Mouse (Mus musculus) myocyte (in vitro differentiated cells): Measurements from ENCODE around the gene Preb. TPM values are rescaled to one million over a fixed set of nuclear protein-coding genes. Genes with fewer than 3 reads are reported as not detected.

Experiments
- H3K27me3 ChIP-seq: one replicate; pipeline ENCODE4 v1.6.1; 2011; ENCODE audit not compliant: control insufficient read depth, insufficient read depth, insufficient read length
- H3K36me3 ChIP-seq: one replicate; pipeline ENCODE4 v1.6.1; 2011; ENCODE audit not compliant: control insufficient read depth, insufficient read depth
- H3K4me2 ChIP-seq: one replicate; pipeline ENCODE4 v1.6.1; 2011; ENCODE audit warnings: low read depth, control low read depth
- H3K4me3 ChIP-seq: one replicate; pipeline ENCODE4 v1.5.1; 2011; ENCODE audit warnings: mild to moderate bottlenecking, control low read depth, moderate library complexity
- H3K79me2 ChIP-seq: one replicate; pipeline ENCODE4 v1.6.1; 2011; ENCODE audit not compliant: control insufficient read depth, insufficient read depth
- H3ac ChIP-seq: one replicate; pipeline ENCODE4 v1.6.1; 2011; ENCODE audit not compliant: control insufficient read depth, insufficient read length
- CEBPB ChIP-seq: IDR thresholded peaks from 2 replicates; pipeline ENCODE4 v1.6.1; 2011; ENCODE audit warnings: mild to moderate bottlenecking, moderate library complexity; ENCODE audit not compliant: poor library complexity, insufficient read depth, severe bottlenecking
- E2F4 ChIP-seq: IDR thresholded peaks from one replicate; pipeline ENCODE4 v1.6.1; 2011; ENCODE audit warnings: mild to moderate bottlenecking, control low read depth, moderate library complexity; ENCODE audit not compliant: insufficient read depth
- MAX ChIP-seq: IDR thresholded peaks from one replicate; pipeline ENCODE4 v1.6.1; 2011; ENCODE audit warnings: low read depth, mild to moderate bottlenecking, control low read depth
- MYOD1 ChIP-seq, 3 experiments: IDR thresholded peaks; one replicate each; pipeline ENCODE4 v1.6.1; 2011; ENCODE audit warnings: control low read depth in 2 of 3, low read depth in 2 of 3, mild to moderate bottlenecking in 2 of 3, moderate library complexity in 1 of 3; ENCODE audit not compliant: insufficient read length in 2 of 3, control insufficient read depth in 1 of 3
- MYOG ChIP-seq, 3 experiments: IDR thresholded peaks; one replicate each; pipeline ENCODE4 v1.6.1; 2011; ENCODE audit warnings: control low read depth in 2 of 3, low read depth in 2 of 3, mild to moderate bottlenecking in 2 of 3; ENCODE audit not compliant: insufficient read length in 2 of 3, control insufficient read depth in 1 of 3, insufficient read depth in 1 of 3
- POLR2A ChIP-seq: IDR thresholded peaks from one replicate; pipeline ENCODE4 v1.6.1; 2011; ENCODE audit warnings: low read depth, mild to moderate bottlenecking, control low read depth, moderate library complexity; ENCODE audit not compliant: insufficient read length
- POLR2AphosphoS2 ChIP-seq: IDR thresholded peaks from one replicate; pipeline ENCODE4 v1.6.1; 2011; ENCODE audit warnings: low read depth, control low read depth; ENCODE audit not compliant: insufficient read length
- REST ChIP-seq: IDR thresholded peaks from one replicate; pipeline ENCODE4 v1.6.1; 2011; ENCODE audit warnings: mild to moderate bottlenecking, control low read depth, moderate library complexity; ENCODE audit not compliant: insufficient read depth, insufficient read length
- SRF ChIP-seq: IDR thresholded peaks from one replicate; pipeline ENCODE4 v1.6.1; 2011; ENCODE audit warnings: low read depth; ENCODE audit not compliant: control insufficient read depth, insufficient read length
- TCF12 ChIP-seq: IDR thresholded peaks from one replicate; pipeline ENCODE4 v1.6.1; 2011; ENCODE audit warnings: mild to moderate bottlenecking, control low read depth; ENCODE audit not compliant: poor library complexity, insufficient read depth, severe bottlenecking
- TCF3 ChIP-seq: IDR thresholded peaks from one replicate; pipeline ENCODE4 v1.6.1; 2011; ENCODE audit warnings: low read depth, control low read depth; ENCODE audit not compliant: insufficient read length
- USF1 ChIP-seq: IDR thresholded peaks from one replicate; pipeline ENCODE4 v1.6.1; 2011; ENCODE audit warnings: low read depth, mild to moderate bottlenecking, control low read depth, moderate library complexity
- polyA plus RNA-seq: library from polyadenylated mRNA; unstranded; fragments of >200 nt; fragmentation: generic; extraction: Trizol; gene quantifications from one replicate; pipeline ENCODE4 v1.2.1, GENCODE M21; 2012; ENCODE audit warnings: missing spikeins

Gene Preb
- polyA plus RNA-seq, 1 experiment, result 158 TPM

DNA sequence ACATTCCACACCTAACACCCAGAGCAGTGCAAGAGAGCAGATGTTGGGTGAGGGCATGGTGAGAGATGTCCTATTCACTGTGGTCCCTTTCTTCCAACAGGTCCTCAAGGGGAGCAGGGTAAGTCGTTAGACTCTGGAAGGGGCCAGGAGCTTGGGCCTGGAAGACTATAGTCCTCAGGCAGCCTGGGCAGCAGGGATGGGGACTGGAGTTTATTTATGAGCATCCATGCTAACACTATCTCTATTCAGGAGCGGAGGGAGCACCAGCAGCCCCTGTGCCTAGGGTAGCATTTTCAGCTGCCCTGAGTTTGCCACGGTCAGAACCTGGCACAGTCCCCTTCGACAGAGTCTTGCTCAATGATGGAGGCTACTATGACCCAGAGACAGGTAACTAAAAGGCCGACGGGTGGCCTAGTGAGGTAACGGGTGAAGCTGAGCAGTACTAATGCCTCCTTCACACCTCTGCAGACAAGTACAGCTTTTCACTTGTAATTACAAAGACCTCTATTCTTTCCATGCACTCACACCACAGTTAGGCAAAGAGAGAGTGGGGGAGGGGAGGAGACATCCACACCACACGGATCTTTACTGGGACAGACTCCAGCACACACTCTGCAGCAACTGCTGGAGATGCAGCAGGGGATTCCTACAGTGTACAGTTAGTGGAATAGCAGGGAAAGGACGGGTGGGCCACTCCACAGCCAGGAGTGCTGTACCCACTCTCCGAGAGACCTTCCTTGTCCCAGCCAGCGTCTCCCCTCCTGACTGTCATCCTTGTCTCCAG, 40.1 kb downstream of the Preb start:
- Histone ChIP-seq H3K27me3 (no peaks in the 10 kb centered on the region), H3K79me2 (no peaks in the 10 kb centered on the region), H3K4me2 (no peak overlapping the region), H3K4me3 (no peak overlapping the region), H3K36me3 (no peaks in the 10 kb centered on the region), H3ac (no peak overlapping the region)
- TF ChIP-seq E2F4, result no peak
- no peak for TF ChIP-seq MYOG (IDR thresholded peaks at IDR 0.05; ENCODE audit: control insufficient read depth in 1 of 3, insufficient read depth in 1 of 3, insufficient read length in 2 of 3, low read depth in 2 of 3)
- TF ChIP-seq MAX, result no peak
- no peak for TF ChIP-seq CEBPB

DNA sequence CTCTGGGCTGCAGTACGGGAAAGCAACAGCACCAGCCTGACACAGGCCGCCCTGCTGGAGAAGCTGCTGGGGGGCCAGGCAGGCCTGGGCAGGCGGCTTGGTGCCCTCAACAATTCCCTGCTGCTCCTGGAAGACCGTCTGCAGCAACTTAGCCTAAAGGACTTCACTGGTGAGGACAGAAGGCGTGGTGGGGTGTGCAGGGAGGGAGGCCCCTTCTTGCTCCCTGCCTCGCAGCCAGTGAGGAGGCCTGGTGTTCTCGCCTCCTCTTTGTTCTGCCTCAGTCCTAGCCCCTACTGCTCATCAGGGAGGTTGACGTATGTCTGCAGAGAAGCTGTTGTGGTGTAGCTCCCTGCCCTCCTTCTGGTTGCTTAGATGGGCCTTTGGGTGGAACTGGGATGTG, 41.5 kb downstream of the Preb start:
- TF ChIP-seq USF1, result no peak
- no peak for TF ChIP-seq REST
- no peak for TF ChIP-seq MAX
- TF ChIP-seq MYOD1 (IDR thresholded peaks at IDR 0.05; ENCODE audit: control insufficient read depth in 1 of 3, insufficient read length in 2 of 3, low read depth in 2 of 3), result no peak
- no peak for TF ChIP-seq POLR2A
- TF ChIP-seq TCF12, result no peak
- TF ChIP-seq POLR2AphosphoS2, result no peak
- TF ChIP-seq E2F4, result no peak
- TF ChIP-seq CEBPB, result no peak
- TF ChIP-seq TCF3, result no peak
- no peak for TF ChIP-seq MYOG (IDR thresholded peaks at IDR 0.05; ENCODE audit: control insufficient read depth in 1 of 3, insufficient read depth in 1 of 3, insufficient read length in 2 of 3, low read depth in 2 of 3)
- no peak for TF ChIP-seq SRF
- Histone ChIP-seq H3K4me3 (no peak overlapping the region), H3K36me3 (no peaks in the 10 kb centered on the region), H3K27me3 (no peaks in the 10 kb centered on the region), H3K4me2 (no peak overlapping the region), H3K79me2 (no peaks in the 10 kb centered on the region), H3ac (no peak overlapping the region)

DNA sequence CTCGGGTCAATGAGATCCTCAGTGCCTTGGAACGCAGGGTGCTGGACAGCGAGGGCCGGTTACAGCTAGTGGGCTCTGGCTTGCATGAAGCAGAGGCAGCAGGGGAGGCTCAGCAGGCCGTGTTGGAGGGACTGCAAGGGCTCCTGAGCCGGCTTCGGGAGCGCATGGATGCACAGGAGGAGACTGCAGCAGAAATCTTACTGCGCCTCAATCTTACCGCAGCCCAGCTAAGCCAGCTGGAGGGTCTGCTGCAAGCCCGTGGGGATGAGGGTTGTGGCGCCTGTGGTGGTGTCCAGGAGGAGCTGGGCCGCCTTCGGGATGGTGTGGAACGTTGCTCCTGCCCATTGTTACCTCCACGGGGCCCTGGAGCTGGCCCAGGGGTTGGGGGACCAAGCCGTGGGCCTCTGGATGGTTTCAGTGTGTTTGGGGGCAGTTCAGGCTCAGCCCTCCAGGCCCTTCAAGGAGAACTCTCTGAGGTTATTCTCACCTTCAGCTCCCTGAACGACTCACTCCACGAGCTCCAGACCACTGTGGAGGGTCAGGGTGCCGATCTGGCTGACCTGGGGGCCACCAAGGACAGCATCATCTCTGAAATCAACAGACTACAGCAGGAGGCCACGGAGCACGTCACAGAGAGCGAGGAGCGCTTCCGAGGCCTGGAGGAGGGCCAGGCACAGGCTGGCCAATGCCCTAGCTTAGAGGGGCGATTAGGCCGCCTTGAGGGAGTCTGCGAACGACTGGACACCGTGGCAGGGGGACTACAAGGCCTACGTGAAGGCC, 42.1 kb downstream of the Preb start:
- H3ac ChIP-seq, result no peak overlapping the region
- TF ChIP-seq POLR2AphosphoS2 (no peak), POLR2A (no peak), MYOG (IDR thresholded peaks at IDR 0.05; ENCODE audit: control insufficient read depth in 1 of 3, insufficient read depth in 1 of 3, insufficient read length in 2 of 3, low read depth in 2 of 3) (no peak), MAX (no peak), TCF12 (no peak), REST (no peak), SRF (no peak), USF1 (no peak), CEBPB (no peak), E2F4 (no peak), TCF3 (no peak), MYOD1 (IDR thresholded peaks at IDR 0.05; ENCODE audit: control insufficient read depth in 1 of 3, insufficient read length in 2 of 3, low read depth in 2 of 3) (no peak)
- no peaks in the 10 kb centered on the region for H3K27me3 ChIP-seq
- no peaks in the 10 kb centered on the region for H3K36me3 ChIP-seq
- H3K4me2 ChIP-seq, result no peak overlapping the region
- no peak overlapping the region for H3K4me3 ChIP-seq
- H3K79me2 ChIP-seq, result no peaks in the 10 kb centered on the region

DNA sequence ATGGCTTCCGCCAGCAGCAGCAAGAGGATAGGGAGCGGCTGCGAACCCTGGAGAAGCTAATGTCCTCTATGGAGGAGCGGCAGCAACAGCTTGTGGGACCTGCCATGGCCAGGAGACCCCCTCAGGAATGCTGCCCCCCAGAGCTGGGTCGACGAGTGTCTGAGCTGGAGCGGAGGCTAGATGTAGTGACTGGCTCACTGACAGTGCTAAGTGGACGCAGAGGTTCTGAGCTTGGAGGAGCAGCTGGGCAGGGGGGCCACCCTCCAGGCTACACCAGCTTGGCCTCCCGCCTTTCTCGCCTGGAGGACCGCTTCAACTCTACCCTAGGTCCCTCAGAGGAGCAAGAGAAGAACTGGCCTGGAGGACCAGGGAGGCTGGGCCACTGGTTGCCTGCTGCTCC, 42.8 kb downstream of the Preb start:
- H3K79me2 ChIP-seq, result no peaks in the 10 kb centered on the region
- no peaks in the 10 kb centered on the region for H3K36me3 ChIP-seq
- TF ChIP-seq SRF, result no peak
- no peak for TF ChIP-seq REST
- TF ChIP-seq MYOG (IDR thresholded peaks at IDR 0.05; ENCODE audit: control insufficient read depth in 1 of 3, insufficient read depth in 1 of 3, insufficient read length in 2 of 3, low read depth in 2 of 3), result no peak
- TF ChIP-seq POLR2A, result no peak
- no peak for TF ChIP-seq CEBPB
- TF ChIP-seq POLR2AphosphoS2, result no peak
- TF ChIP-seq TCF3, result no peak
- no peak for TF ChIP-seq TCF12
- TF ChIP-seq E2F4, result no peak
- no peak for TF ChIP-seq USF1
- H3K4me2 ChIP-seq, result no peak overlapping the region
- no peak overlapping the region for H3K4me3 ChIP-seq
- no peaks in the 10 kb centered on the region for H3K27me3 ChIP-seq
- H3ac ChIP-seq, result no peak overlapping the region

DNA sequence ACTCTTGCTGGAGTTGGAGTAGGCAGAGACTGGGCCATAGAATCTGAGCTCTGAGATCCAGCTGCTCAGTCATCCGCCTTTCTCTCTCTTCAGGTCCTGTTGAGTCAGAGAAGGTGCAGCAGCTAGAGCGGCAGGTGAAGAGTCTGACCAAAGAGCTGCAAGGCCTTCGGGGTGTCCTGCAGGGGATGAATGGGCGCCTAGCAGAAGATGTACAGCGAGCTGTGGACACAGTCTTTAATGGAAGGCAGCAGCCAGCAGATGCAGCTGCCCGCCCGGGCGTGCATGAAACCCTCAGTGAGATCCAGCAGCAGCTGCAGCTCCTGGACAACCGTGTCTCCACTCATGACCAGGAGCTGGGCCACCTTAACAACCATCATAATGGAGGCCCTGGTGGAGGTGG, 43.3 kb downstream of the Preb start:
- H3K27me3 ChIP-seq, result no peaks in the 10 kb centered on the region
- H3K4me3 ChIP-seq, result no peak overlapping the region
- TF ChIP-seq MYOD1 (IDR thresholded peaks at IDR 0.05; ENCODE audit: control insufficient read depth in 1 of 3, insufficient read length in 2 of 3, low read depth in 2 of 3) (peak in 1 of 3 experiments; percentile 2), MYOG (IDR thresholded peaks at IDR 0.05; ENCODE audit: control insufficient read depth in 1 of 3, insufficient read depth in 1 of 3, insufficient read length in 2 of 3, low read depth in 2 of 3) (no peak)
- H3K36me3 ChIP-seq, result no peaks in the 10 kb centered on the region
- no peaks in the 10 kb centered on the region for H3K79me2 ChIP-seq
- H3ac ChIP-seq, result no peak overlapping the region
- H3K4me2 ChIP-seq, result no peak overlapping the region
